Mouse (Mus musculus) left cerebral cortex, adult 2 months (tissue): ENCODE measurements around the gene Cbr3. TPM values are rescaled to one million over a fixed set of nuclear protein-coding genes. Genes with fewer than 3 reads are reported as not detected.
"Not testable (repeated sequence)": the region's sequence is repeated elsewhere in the genome, so short reads cannot be mapped to it uniquely, and the experiment has no call there.

ENCODE experiments used
- DNase-seq, 2 experiments: peaks; one replicate each; pipeline ENCODE4 v3.0.0; 2021 to 2022; ENCODE audit warnings: low spot score in 2 of 2, mixed read lengths in 1 of 2; ENCODE audit errors: extremely low spot score in 1 of 2
- H3K27ac ChIP-seq: fragments of 200-600 bp; 2 replicates; pipeline ENCODE4 v1.8.1; 2022
- H3K4me3 ChIP-seq: fragments of 200-600 bp; 2 replicates; pipeline ENCODE4 v1.8.1; 2022
- CTCF ChIP-seq: fragments of 200-600 bp; IDR thresholded peaks from 2 replicates; pipeline ENCODE4 v1.8.1; 2022; ENCODE audit warnings: antibody characterized with exemption, mild to moderate bottlenecking, moderate library complexity
- intact Hi-C: fragments of 180-260 bp; cut with DNase I; formaldehyde crosslinking; loops from one replicate; pipeline ENCODE4 v1.15.1; 2025
- total RNA-seq, 2 experiments: library from RNA; stranded (reverse); gene quantifications; 2 replicates each; pipeline ENCODE4 v1.2.3; 2021

The Cbr3 gene
- total RNA-seq, 2 experiments from 2014 or later, result 16.1 to 16.9 TPM

- peak overlapping the region; percentile 77 for H3K27ac ChIP-seq
- intact Hi-C loops, result loop anchor here (10.0 kb wide), 2 partner anchors 81 to 231 kb away; no protein-coding TSS in a partner anchor
- peak; percentile 1 for TF ChIP-seq CTCF
- DNase-seq, result peak; percentile 25
- H3K4me3 ChIP-seq, result peak overlapping the region; percentile 58
Measured at GRCm38 (mm10) chr16:93683508-93684236, 657 bp downstream of the Cbr3 start.

- TF ChIP-seq CTCF, result no peak
- H3K27ac ChIP-seq, result no peak overlapping the region
- intact Hi-C loops, result loop anchor here (10.0 kb wide), 2 partner anchors 80 to 230 kb away; no protein-coding TSS in a partner anchor
- H3K4me3 ChIP-seq, result peak overlapping the region; percentile 58; the same call in 1 of the 2 replicates
- DNase-seq, result no peak
Measured at GRCm38 (mm10) chr16:93684441-93684840, 1.4 kb downstream of the Cbr3 start.

GRCm38 (mm10) chr16:93685783-93686182 lies 2.8 kb downstream of the Cbr3 start:
- intact Hi-C loops, result loop anchor here (10.0 kb wide), 2 partner anchors 79 to 229 kb away; no protein-coding TSS in a partner anchor
- TF ChIP-seq CTCF, result peak; percentile 31
- DNase-seq, result not testable (repeated sequence)

GRCm38 (mm10) chr16:93686421-93686820 lies 3.4 kb downstream of the Cbr3 start:
- no peak for TF ChIP-seq CTCF
- intact Hi-C loops, result loop anchor here (10.0 kb wide), 2 partner anchors 78 to 228 kb away; no protein-coding TSS in a partner anchor
- H3K4me3 ChIP-seq, result no peak overlapping the region
- no peak for DNase-seq
- H3K27ac ChIP-seq, result no peak overlapping the region

More at GRCm38 (mm10) chr16:93685783-93686182, 2.8 kb downstream of the Cbr3 start:
- H3K27ac ChIP-seq, H3K4me3 ChIP-seq: not testable (repeated sequence)

GRCm38 (mm10) chr16:93686945-93687344 lies 3.9 kb downstream of the Cbr3 start:
- TF ChIP-seq CTCF, result peak; percentile 55
- intact Hi-C loops, result loop anchor here (10.0 kb wide), 2 partner anchors 78 to 228 kb away; no protein-coding TSS in a partner anchor
- no peak for DNase-seq
- Histone ChIP-seq H3K4me3 (no peak overlapping the region), H3K27ac (no peak overlapping the region)

- Histone ChIP-seq H3K27ac (no peak overlapping the region), H3K4me3 (no peak overlapping the region)
- intact Hi-C loops, result no loop called here
- TF ChIP-seq CTCF, result no peak
- no peak for DNase-seq
Measured at GRCm38 (mm10) chr16:93691206-93691841, 8.3 kb downstream of the Cbr3 start.

GRCm38 (mm10) chr16:93692744-93693143 lies 9.7 kb downstream of the Cbr3 start:
- no peak for TF ChIP-seq CTCF
- DNase-seq, result no peak
- intact Hi-C loops, result no loop called here
- no peak overlapping the region for H3K27ac ChIP-seq
- no peak overlapping the region for H3K4me3 ChIP-seq

- Histone ChIP-seq H3K27ac (no peak overlapping the region), H3K4me3 (no peak overlapping the region)
- TF ChIP-seq CTCF, result no peak
- intact Hi-C loops, result no loop called here
- DNase-seq, result no peak
Measured at GRCm38 (mm10) chr16:93707116-93707515, 24.1 kb downstream of the Cbr3 start.

GRCm38 (mm10) chr16:93709217-93709616 lies 26.2 kb downstream of the Cbr3 start:
- intact Hi-C loops, result no loop called here
- DNase-seq, result no peak
- Histone ChIP-seq H3K4me3 (no peak overlapping the region), H3K27ac (no peak overlapping the region)
- no peak for TF ChIP-seq CTCF

- Histone ChIP-seq H3K4me3 (peak overlapping the region; percentile 85), H3K27ac (peak overlapping the region; percentile 88)
- DNase-seq, result peak; percentile 60 to 63
- intact Hi-C loops, result no loop called here
- TF ChIP-seq CTCF, result peak; percentile 82
Measured at GRCm38 (mm10) chr16:93710924-93711323, 27.9 kb downstream of the Cbr3 start.

- Histone ChIP-seq H3K27ac (peak within 1 kb of the TSS; percentile 88), H3K4me3 (peak within 1 kb of the TSS; percentile 85)
- intact Hi-C loops, result no loop called here
- peak; percentile 98 to 99 for DNase-seq
- TF ChIP-seq CTCF, result no peak
Measured at GRCm38 (mm10) chr16:93711411-93712188, 28.6 kb downstream of the Cbr3 start, which contains the start of gene Dop1b. Dop1b (plus strand) TSS chr16:93711904.
